Mouse (Mus musculus) A20 (cell line): ENCODE measurements at regions not wholly inside any gene's neighbourhood (a gene's known extent, or its start where the extent isn't known, plus 50 kb on each side); places are given as distances from the start of the nearest gene placed in this dataset.

Source experiments
- DNase-seq: peaks from one replicate; pipeline ENCODE4 v3.0.0-alpha.2; 2011; ENCODE audit warnings: low read depth, low spot score

DNA sequence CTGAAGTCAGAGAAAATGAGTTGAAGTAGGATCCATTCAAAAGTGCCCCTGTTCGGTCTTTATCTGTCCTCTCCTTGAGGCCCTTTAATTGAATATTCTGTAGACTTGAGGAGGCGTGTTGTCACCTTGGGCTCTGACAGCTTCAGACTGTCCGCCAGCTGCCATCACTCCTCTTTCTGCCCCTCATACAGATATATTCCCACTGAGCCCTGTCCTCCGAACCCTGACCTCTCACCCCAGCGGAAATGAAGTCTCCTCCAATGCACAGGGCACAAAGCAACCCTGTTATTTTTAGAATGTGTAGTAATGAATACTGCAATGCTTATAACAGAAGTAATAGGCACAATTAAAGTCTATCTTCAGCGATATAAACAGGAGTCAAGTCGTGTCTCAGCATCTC lies 117.4 kb upstream of the Gm14444 start:
- DNase-seq: no peak

DNA sequence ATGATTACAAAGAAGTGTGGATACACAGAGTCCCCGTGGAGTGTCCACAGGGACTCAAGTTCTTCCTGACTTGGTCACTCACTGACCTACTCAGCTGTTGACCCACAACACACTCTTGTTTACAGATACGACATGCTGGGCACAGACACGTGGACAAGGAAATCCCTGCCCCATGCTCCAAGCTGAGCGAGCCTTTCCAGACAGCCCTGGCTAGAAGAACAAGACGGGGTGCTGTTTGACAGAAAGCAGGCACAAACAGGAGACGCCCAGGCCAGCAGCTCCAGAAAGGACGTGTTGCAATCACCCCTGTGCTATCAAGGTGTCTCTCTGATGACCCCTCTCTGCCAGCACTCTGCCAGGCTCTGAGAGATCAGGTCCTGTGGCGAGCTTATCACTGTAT lies 112.6 kb upstream of the Gm14444 start:
- DNase-seq: no peak

DNA sequence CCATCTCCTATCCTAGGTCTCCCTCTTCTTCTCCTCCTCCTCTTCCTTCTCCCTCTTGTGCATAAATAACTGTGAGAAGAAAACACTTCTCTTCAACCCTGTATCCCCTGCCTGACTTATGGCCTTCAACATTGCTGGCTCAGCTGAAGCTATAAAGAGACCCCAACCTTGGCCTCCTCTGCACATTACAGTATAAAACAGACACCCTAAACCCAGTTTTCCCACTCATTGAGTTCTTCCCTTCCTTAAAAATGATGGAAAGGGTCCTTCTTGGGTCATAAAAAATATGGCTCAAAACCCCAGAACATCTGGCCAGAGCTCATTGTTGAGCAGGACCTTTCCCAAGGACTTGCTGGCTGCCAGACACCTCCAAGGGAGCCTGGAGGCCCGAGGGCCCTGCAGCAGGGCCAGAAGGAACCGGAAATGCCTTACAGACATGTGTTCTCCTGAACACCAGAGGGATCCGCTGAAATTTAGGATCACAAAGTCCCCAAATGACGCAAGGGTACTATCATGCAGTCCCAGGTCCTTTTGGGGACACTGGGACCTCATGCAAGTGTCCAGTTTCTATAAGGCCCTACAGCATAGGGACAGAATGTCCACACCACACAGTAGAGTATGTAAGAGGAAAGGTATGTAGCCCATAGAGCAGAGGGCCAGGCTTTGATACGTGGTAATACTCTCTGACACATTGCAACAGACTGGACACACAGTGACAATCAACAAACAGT lies 109.9 kb upstream of the Gm14444 start:
- no peak for DNase-seq

DNA sequence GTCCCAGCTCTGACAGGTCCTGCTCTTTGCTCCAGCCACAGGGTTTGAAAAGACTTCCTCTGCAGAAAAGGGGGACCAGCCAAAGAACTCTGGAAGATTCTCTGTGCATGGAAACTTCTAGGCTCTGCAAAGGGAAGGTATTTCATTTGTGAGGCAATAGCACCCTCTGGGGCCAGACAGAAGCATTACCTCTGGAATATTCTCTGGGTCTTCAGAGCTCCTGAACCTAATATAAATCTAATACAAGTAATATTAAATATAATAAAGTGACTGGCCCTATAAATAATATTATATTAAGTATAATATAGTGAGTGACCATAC lies 109.4 kb upstream of the Gm14444 start:
- peak; percentile 35 for DNase-seq

DNA sequence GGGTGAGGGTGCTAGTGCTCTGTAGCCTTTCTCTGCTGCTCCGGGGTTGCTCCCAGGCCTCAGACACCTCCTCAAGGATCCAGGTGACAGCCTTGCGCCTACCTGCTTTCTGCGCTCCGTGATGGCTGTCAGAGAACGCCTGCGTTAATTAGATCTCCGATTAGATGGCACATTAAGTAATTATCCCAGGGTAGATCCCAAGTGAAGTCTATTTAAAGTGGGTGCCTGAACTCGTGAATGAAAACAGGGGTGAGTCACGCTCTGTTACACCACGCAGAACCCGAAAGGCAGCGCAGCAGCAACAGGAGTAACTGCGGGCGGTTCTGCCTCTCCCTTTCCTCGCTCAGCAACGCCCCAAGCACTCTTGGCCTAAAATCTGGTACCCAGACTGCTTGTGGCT lies 108.2 kb upstream of the Gm14444 start:
- no peak for DNase-seq

DNA sequence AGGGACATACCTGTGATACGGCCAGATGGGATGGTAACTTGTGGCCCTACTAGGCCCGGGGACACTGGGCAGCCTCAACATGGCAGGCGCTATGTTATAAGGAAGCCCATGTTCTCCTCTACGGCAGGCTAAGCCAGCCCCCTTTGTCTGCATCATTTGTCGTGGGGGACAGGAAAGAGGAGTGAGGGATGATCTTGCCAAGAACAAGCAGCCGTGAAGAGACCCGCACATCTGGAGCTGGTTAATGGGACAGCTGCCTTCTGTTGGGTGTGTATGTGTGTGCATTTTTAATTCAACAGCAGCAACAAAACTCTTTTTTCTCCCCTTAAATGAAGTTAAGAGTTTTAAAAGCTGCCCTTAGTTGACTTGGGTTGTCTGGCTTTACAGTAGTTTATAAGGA lies 106.4 kb upstream of the Gm14444 start:
- no peak for DNase-seq

DNA sequence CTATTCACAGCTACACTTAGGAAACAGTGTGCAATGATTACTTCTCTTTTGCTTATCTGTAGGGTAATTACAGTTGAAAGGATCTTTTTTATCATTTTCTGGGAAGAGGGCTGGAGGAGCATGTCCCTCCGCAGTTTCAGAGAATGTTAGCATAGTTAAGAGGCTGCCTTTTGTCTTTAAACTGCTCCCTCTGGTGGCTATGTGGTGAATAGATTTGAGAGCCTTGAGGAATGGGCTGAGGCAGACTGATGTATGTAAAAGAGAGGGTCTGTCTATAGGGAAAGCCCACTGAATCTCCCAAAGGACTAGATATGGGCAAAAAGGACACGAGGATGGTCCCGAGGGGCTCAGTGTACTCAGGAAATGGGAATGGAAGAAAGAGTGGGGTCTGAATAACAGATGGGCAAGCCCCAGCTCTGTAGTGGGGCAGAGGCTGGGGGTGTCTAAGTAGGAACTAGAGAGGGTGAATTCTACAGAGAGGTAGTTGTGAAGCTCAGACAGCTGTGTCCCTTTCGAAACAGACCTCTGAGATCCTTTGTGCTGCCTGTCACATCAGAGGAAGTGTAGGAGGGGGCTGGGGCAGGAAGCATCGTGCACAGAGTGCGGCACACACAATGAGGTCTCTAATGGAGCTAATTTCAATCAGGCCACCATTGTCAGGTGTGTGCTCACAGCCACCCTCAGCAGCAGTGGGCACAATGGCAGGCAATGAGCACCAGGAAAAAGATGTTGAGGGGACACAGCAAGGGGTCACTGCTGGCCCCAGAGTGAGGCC lies 104.0 kb upstream of the Gm14444 start:
- DNase-seq: peak; percentile 30

DNA sequence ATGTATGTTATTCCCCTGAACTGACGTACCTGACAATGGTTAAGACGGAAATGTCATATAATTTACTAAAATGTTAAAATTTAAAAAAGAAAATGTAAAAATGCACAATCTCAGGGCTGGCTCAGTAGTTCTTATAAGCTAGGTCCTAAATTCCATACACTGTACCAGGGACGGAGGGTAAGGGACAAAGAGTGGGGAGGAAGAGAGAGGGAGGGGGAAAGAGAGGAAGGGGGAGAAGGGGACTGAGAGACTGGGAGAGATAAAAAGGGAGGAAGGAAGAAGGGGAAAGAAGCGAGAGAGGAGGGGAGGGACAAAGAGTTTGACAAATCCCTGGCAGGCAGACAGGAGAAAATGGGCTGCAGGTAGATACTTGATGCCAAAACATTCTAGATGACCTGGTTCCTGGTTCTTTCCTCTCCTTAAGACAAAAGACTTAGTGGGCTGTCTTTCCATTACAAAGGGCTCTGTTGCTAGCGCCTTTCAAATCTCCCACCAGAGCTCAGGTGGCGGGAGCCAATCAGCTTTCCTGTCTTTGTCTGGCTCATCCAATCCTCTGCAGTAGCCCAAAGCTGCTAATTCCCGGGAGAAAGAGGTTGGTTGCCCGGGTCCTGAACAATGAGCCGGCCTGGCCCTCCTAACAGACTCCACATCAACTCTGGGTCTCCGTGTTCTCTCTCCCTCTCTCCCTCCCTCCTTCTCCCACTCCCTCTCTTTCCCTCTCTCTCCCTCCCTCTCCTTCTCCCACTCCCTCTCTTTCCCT lies 92.7 kb upstream of the Gm14444 start:
- DNase-seq: no peak

DNA sequence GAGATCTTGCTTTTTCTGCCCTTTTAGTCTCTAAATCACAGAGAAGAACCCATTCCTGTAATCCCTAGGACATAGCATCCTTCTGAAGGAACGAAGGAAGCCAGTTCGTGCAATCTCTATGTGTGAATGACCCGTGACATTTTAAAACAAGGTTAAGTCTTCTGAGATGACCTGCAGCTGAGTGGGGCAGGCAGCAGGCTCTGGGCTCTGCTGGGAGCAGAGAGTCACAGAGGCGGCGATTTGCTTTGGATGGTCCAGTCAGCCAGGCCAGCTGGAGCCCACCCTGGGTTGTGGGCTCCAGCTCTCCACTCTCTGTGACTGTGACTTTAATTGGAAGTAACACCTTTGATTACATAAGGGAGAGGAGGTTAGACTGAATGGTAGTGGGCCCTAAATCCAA lies 92.1 kb upstream of the Gm14444 start:
- DNase-seq: no peak

DNA sequence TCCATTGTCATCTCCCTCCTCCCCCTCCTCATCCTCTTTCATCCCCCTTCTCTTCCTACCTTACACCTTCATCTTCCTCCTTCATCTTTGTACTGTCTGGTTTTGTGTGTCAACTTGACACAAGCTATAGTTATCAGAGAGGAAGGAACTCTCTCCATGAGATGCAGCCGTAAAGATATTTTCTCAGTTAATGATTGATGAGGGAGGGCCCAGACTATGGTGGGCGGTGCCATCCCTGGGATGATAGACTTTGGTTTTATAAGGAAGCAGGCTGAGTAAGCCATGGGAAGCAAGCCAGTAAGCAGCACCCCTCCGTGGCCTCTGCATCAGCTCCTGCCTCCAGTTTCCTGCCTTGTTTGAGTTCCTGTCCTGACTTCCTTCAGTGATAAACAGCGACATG lies 87.8 kb upstream of the Gm14444 start:
- DNase-seq: no peak

DNA sequence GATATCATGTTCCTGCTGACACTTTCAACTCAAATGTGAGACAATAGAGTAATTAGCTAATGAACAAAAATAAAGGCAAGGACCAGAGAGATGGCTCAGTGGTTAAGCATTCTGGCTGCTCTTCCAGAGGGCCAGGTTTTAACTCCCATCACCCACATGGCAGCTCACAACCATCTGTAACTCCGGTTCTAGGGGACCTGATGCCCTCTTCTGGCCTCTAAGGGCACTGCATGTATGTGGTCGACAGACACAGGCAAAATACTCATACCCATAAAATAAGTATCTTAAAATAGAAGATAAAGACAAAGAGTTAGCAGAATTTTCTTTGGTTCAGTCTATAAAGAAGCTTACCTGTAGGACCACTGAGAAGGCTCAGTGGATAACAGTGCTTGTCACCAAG lies 80.3 kb upstream of the Gm14444 start:
- DNase-seq: peak; percentile 34

DNA sequence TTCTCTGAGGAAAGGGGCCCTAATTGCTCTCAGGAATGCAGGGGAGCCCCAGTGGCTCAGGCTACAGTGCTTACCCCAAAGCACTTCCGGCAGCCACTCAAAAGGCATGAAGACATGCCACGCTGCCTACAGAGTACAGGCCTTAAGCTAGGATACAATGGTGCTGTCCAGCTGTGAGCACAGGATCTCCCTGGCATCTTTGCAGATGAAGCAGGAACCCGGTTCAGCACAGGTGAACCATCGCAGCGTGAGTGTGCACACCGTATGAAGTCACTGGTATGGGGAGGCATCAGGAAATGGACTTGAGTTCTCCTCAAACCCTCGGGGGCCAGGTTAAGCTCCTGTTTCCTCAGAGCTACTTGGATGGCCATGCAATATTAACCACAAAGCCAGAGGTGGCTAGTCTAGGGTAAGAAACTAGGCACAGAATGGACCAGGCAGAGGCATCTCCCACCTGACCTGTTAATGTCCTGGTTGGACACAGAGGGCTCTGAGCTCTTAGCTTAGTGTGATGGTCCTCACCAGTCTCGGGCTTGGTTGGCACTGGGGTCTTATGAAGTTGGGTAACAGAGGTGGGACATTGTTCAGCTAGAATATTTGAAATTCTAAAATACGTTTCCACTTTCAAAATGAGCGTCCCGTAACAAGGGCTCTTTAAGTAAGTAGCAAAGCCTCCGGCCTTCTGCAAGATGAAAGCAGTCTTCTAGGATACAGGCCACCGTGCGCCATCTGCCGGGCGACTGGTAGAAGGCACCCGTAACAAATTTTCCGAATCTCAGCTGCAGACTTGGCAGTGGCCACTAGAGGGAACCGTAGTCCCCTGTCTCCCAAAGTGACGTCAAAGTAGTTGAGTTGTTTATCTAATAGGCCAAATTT lies 77.7 kb upstream of the Gm14444 start:
- peak; percentile 88 for DNase-seq

DNA sequence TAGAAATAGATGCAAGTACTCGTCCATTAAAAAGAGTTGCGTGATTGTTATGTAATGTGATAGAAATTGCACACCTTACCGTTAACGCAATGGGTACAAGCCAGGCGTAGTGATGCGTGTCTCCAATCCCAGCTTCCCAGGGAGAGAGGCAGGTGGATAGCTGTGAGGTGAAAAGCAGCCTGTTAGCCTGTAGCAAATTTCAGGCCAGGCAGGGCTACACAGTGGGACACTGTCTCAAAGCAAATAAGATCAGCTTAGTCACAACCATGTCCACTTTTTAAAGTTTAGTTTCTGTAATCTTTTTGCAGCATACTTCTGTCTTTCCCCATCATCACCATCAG lies 77.1 kb upstream of the Gm14444 start:
- no peak for DNase-seq

DNA sequence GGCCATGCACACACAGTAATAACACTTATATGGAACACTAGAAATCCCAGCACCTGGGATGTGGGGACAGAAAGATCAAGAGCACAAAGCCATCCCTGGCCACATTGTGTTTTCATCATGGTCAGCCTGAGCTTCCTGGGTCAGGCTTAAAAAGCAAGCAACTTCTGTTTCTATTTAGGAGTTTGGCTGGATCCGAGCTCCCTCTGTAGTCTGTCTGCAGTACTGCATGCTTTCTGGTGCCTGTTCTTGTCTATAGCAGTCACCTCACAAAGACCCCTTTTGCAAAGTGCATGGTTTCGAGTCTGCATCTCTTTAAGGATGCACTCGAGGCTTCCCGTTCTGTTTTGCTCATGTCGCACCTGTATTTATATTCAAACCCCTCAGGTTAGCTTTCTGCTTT lies 73.4 kb upstream of the Gm14444 start:
- DNase-seq: peak; percentile 64

DNA sequence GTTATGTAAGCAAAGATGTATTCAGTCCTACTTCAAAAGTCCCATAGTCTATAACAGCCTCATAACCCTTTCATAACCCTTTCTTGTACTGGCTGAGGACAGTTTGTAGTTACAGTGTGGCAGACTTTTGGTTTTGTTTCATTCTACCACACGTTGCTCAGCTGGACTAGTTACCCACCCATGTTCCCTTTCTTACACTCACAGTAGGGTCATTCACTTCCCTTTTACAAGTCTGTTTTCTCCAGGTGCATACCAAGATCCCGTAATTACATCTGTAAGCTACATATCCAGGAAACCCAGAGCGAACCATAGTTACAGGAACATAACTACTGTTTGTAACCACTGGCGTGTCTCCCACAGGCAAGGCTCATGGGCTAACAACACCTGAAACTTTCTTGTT lies 72.1 kb upstream of the Gm14444 start:
- DNase-seq: no peak

DNA sequence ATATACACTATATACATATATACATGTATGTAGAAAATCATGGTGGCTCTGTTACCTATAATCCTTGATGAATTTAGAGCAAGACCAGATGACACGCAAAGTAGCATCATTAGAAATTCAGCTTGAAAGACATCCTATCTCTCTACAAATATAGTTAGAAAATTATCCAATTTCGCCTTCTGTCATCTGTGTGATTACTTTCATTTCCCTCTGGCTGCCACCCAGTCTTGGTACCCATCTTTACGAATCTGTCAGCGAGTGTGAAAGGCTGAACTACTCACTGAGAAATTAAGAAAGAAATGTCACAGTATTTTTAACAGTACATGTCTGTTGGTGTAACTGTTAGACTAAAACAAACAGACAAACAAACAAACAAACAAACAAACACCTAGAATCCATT lies 67.8 kb upstream of the Gm14444 start:
- DNase-seq: no peak

DNA sequence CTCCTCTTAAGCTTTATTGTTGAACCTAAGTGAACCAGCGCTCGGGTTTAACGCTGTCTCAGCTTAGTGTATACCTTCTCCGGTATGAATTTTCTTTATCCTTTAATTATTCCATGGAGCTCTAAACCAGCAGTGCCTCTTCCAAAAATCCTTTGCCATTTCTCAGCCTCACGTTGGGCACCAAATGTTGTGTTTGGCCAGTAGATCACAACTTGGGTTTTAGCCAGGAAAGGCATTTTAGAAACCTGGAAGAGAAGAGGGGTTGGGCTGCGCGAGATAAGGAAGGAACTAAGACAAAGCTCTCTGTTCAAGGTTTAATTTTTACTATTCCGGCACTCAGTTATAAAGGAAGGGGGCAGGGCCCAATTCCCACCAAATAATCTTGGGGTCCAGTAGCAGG lies 61.9 kb upstream of the Gm14444 start:
- DNase-seq: no peak
